Mouse (Mus musculus): ENCODE measurements at regions not wholly inside any gene's neighbourhood (a gene's known extent, or its start where the extent isn't known, plus 50 kb on each side); places are given as distances from the start of the nearest gene placed in this dataset.

- DNase-seq (ENCODE audit: low spot score), result no peak
Observed at GRCm38 (mm10) chr5:98108394-98108793, 58.6 kb upstream of the Prdm8 start.

- no peak for DNase-seq (ENCODE audit: low spot score)
Observed at GRCm38 (mm10) chr5:98106261-98106660, 60.7 kb upstream of the Prdm8 start.

GRCm38 (mm10) chr5:98083409-98083808, 52.6 kb upstream of the Antxr2 start:
- DNase-seq (ENCODE audit: low spot score), result no peak

GRCm38 (mm10) chr5:98081204-98081603, 50.4 kb upstream of the Antxr2 start:
- DNase-seq (ENCODE audit: low spot score), result peak; percentile 2
